Comparison of ENCODE assay signal across 19 mouse cellular contexts in genomic region chr2:65832738-65833395, GRCm38 (mm10). TPM values are rescaled to one million over a fixed set of nuclear protein-coding genes. Genes with fewer than 3 reads are reported as not detected.
DNase-seq lines count a peak whose midpoint lies in the region; ATAC-seq and TF ChIP-seq lines count a peak whose summit lies in the region.
"Had no signal": no experiment of that assay in that cellular context is flagged by ENCODE, and none has a peak within 500 bp of the region (broad histone marks: within the 10 kb centered on the region; RNA-seq: fewer than 3 reads in every experiment).

No protein-coding gene starts in this region.

- H3K4me3 ChIP-seq in forebrain, embryonic 12.5 days (replicated peaks), result no peak overlapping the region
- H3K4me3 ChIP-seq in forebrain, embryonic 10.5 days, result no peak overlapping the region
- H3K4me3 ChIP-seq in layer of hippocampus, adult 2 months, result peak overlapping the region; percentile 20; the same call in 1 of the 2 replicates
- H3K4me3 ChIP-seq: embryonic facial prominence, embryonic 13.5 days; left cerebral cortex, adult 2 months had no signal

- no peak overlapping the region for H3K9ac ChIP-seq in forebrain, embryonic 12.5 days
- H3K9ac ChIP-seq: embryonic facial prominence, embryonic 13.5 days; liver, embryonic 14.5 days had no signal

- no peak for DNase-seq in forebrain, embryonic 10.5 days (ENCODE audit: extremely low spot score, low spot score)
- peak; percentile 52 for DNase-seq in right cerebral cortex, adult 18-20 months
- no peak for DNase-seq in right cerebral cortex, postnatal 36 days (ENCODE audit: low spot score in 2 of 2)
- peak; percentile 69 to 86 for DNase-seq in layer of hippocampus, adult 2 months (ENCODE audit: low spot score in 2 of 2)
- peak; percentile 80 for DNase-seq in telencephalon, adult 2 months (ENCODE audit: low read depth, low spot score)
- DNase-seq in embryo, embryonic 10.5 days (ENCODE audit: low spot score), result no peak
- no peak for DNase-seq in ovary, postnatal 10 days (ENCODE audit: low spot score)
- DNase-seq: adrenal gland, postnatal 25 days; cerebellum, adult 8-10 months; gastrocnemius, postnatal 10 days; kidney, adult 2 months; thymus, adult 18-20 months had no signal

- no peak overlapping the region for H3K27ac ChIP-seq in forebrain, embryonic 12.5 days
- H3K27ac ChIP-seq in forebrain, embryonic 10.5 days, result no peak overlapping the region
- H3K27ac ChIP-seq in layer of hippocampus, adult 2 months, result peak overlapping the region; percentile 72
- H3K27ac ChIP-seq: embryonic facial prominence, embryonic 13.5 days; left cerebral cortex, adult 2 months; liver, embryonic 14.5 days had no signal

- TF ChIP-seq CTCF in layer of hippocampus, adult 2 months (conservative IDR thresholded peaks at IDR 0.05), result no peak

- no peak overlapping the region for H3K4me2 ChIP-seq in forebrain, embryonic 12.5 days
- H3K4me2 ChIP-seq: embryonic facial prominence, embryonic 13.5 days had no signal

- WGBS in forebrain, embryonic 12.5 days, result 70% methylated on average over 11 of the region's 11 CpGs
- 89% methylated on average over 11 of the region's 11 CpGs for WGBS in forebrain, embryonic 10.5 days

- no peaks in the 10 kb centered on the region for H3K36me3 ChIP-seq in forebrain, embryonic 12.5 days (replicated peaks)
- H3K36me3 ChIP-seq in forebrain, embryonic 10.5 days (replicated peaks), result no peaks in the 10 kb centered on the region
- H3K36me3 ChIP-seq: embryonic facial prominence, embryonic 13.5 days had no signal

- no peaks in the 10 kb centered on the region for H3K9me3 ChIP-seq in forebrain, embryonic 12.5 days
- no peaks in the 10 kb centered on the region for H3K9me3 ChIP-seq in forebrain, embryonic 10.5 days
- H3K9me3 ChIP-seq: embryonic facial prominence, embryonic 13.5 days had no signal

- no peaks in the 10 kb centered on the region for H3K27me3 ChIP-seq in forebrain, embryonic 12.5 days
- H3K27me3 ChIP-seq in forebrain, embryonic 10.5 days (ENCODE audit: poor library complexity, severe bottlenecking), result no peaks in the 10 kb centered on the region
- H3K27me3 ChIP-seq: embryonic facial prominence, embryonic 13.5 days had no signal

- ATAC-seq in forebrain, embryonic 12.5 days (ENCODE audit: low FRiP score), result peak; percentile 51; the same call in 1 of the 2 replicates

- no peaks in the 10 kb centered on the region for H3K4me1 ChIP-seq in forebrain, embryonic 12.5 days
- H3K4me1 ChIP-seq in forebrain, embryonic 10.5 days, result peaks cover 7% of the 10 kb centered on the region; the same call in 1 of the 2 replicates
- H3K4me1 ChIP-seq: embryonic facial prominence, embryonic 13.5 days had no signal

RNA-seq across cellular contexts. Expression of gene Csrnp3, which starts 12.7 kb away (rescaled TPM):
- polyA plus RNA-seq in forebrain, embryonic 12.5 days (2016; fragmentation: Nextera tagmentation; extraction: Ambion mirVana), result 29.0 and 30.0 TPM in 2 replicates
- polyA plus RNA-seq in forebrain, embryonic 10.5 days (2016; fragmentation: Nextera tagmentation; extraction: Ambion mirVana), result 4.2 and 6.6 TPM in 2 replicates
- total RNA-seq in layer of hippocampus, adult 2 months (2021), result 10 to 100 TPM; 70.8 to 76.0 TPM
- total RNA-seq: megakaryocyte, adult 5-6 weeks; neutrophil, adult 5-6 weeks had no signal
- polyA plus RNA-seq: spleen, adult 2 months had no signal

Comparison
In these comparisons a context has a peak if more than half of its experiments do, and no peak if none do; other contexts are left out.
1. DNase-seq: peak in right cerebral cortex, adult 18-20 months (single experiment), layer of hippocampus, adult 2 months (2 of 2) and telencephalon, adult 2 months (single experiment); none in forebrain, embryonic 10.5 days (single experiment), right cerebral cortex, postnatal 36 days (0 of 2), embryo, embryonic 10.5 days (single experiment) and ovary, postnatal 10 days (single experiment).